Mouse (Mus musculus): ENCODE results near the gene Crhr1. TPM values are rescaled to one million over a fixed set of nuclear protein-coding genes. Genes with fewer than 3 reads are reported as not detected.
"Not testable (repeated sequence)": the region's sequence is repeated elsewhere in the genome, so short reads cannot be mapped to it uniquely, and the experiment has no call there.

The Crhr1 gene
- polyA plus RNA-seq, 1 experiment = 0.08 TPM

- no peak for DNase-seq (ENCODE audit: low read depth)
Observed at GRCm38 (mm10) chr11:104195382-104195781, 62.7 kb downstream of the Crhr1 start.

GRCm38 (mm10) chr11:104195791-104196190 is 63.1 kb downstream of the Crhr1 start:
- DNase-seq (ENCODE audit: low read depth) = peak; percentile 13

DNA sequence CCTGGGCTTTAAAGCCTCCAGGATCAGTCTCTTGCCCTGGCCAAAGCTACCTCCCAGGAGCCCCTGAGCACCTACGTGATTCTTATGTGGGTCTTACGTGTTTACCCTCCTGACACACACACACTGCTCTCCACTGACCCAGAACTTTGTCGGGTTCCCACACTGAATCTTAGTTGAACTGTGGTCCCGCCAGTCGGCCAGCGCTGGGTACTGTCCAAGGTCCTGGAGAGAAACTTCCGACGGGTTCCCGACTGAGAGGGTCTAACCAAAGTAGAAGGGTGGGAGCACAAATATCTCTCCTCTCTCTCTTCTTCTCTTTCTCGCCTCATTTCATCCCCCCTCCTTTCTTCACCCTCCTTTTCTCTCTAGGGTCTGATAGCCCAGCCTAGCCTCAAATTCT is 65.2 kb downstream of the Crhr1 start:
- no peak for DNase-seq (ENCODE audit: low read depth)

- no peak for DNase-seq (ENCODE audit: low read depth)
Observed at GRCm38 (mm10) chr11:104203271-104203670, 70.6 kb downstream of the Crhr1 start.

- no peak for DNase-seq (ENCODE audit: low read depth)
Observed at GRCm38 (mm10) chr11:104206573-104206972, 73.9 kb downstream of the Crhr1 start.

- DNase-seq (ENCODE audit: low read depth) = no peak
Observed at GRCm38 (mm10) chr11:104209041-104209440, 76.4 kb downstream of the Crhr1 start.

DNA sequence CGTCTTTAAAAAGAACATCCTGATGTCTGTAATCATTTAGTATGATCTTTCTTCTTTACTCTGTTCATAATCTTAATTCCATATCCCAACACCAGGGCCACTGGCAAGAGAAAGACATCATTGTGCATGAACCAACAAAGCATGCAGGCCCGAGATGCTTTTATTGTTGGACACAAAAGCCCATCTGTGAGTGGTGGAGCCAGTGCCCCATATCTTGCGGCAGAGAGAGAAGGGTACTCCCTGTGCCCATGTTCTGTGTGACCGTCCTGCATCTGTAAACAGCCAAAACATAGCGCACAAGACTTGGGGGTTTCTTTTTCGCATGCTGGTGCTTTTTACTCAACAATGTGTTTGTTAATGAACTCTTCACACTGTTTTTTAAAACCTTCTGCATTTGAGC is 78.6 kb downstream of the Crhr1 start:
- no peak for DNase-seq (ENCODE audit: low read depth)

GRCm38 (mm10) chr11:104214128-104214527 is 81.5 kb downstream of the Crhr1 start:
- DNase-seq (ENCODE audit: low read depth) = not testable (repeated sequence)

GRCm38 (mm10) chr11:104218075-104218474 is 85.4 kb downstream of the Crhr1 start:
- no peak for DNase-seq (ENCODE audit: low read depth)

DNA sequence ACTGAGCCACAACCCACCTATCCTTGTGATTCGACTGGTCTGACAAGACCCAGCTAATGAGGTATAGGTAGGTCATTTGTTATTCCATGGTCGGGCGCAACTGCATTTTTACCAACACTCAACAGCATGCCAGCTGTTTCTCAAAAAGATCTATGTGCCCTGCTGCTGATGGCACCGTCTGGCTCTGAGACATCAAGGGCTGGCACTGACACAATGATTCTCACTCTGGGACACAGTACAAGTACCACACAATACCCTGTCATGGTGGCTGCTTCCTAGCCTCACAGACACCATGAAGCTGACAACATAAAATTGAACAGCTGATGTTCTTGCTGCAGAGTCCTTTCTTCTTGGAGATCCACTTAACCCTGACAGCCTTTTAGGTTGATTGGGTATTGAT is 87.6 kb downstream of the Crhr1 start:
- no peak for DNase-seq (ENCODE audit: low read depth)

DNA sequence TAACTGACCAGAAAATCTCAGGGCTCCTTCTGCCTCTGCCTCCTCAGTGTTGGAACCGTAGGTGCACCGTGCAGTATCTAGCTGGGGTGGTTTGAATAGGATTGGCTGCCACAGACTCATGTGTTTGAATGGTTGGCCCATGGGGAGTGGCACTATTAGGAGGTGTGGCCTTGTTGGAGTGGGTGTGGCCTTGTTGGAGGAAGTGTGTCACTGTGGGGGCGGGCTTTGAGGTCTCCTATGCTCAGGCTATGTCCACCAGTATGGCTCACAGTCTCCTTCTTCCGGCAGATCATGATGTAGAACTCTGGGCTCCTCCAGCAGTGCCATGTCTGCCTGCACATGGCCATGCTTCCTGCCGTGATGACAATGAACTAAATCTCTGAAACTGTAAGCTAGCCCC is 89.1 kb downstream of the Crhr1 start:
- DNase-seq (ENCODE audit: low read depth) = no peak

DNA sequence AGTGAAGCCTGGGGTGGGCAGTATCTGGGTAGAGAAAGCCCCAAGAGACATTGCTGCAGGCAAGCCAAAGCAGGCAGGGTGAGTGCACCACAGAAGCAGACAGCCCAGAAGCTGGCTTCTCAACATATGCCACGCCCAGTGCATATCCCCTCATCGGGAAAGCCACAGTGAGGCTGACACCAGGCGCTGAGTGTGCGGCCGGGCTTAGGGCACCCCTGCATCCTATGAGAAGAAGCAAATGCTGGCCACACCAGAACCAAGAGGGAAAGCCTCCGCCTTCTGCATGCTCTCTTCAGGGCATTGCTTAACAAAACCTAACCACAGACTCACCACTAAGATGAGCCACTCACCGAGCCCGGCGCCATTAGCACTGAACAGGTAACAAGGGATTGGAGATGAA is 90.6 kb downstream of the Crhr1 start:
- no peak for DNase-seq (ENCODE audit: low read depth)

Other genes with a start within 250 kb of the Crhr1 start
- gene Nsf, start 178.8 kb upstream of the Crhr1 start, polyA plus RNA-seq (2012; rRNA removed) = 38.8 and 42.2 TPM in 2 replicates
- gene Arf2, start 166.1 kb upstream of the Crhr1 start, polyA plus RNA-seq (2012; rRNA removed) = 18.3 and 22.0 TPM in 2 replicates
- gene Sppl2c, start 53.5 kb downstream of the Crhr1 start, polyA plus RNA-seq (2012; rRNA removed) = 2.0 and 3.1 TPM in 2 replicates
- gene Mapt, start 98.5 kb downstream of the Crhr1 start, polyA plus RNA-seq (2012; rRNA removed) = 4.1 and 6.9 TPM in 2 replicates